Mouse (Mus musculus): ENCODE data around the gene Unc13d.
"Not testable (repeated sequence)": the region's sequence is repeated elsewhere in the genome, so short reads cannot be mapped to it uniquely, and the experiment has no call there.

Unc13d gene

GRCm38 (mm10) chr11:116022256-116022780 is 55.4 kb downstream of the Unc13d start:
- DNase-seq (ENCODE audit: low read depth, low spot score): no peak

- DNase-seq (ENCODE audit: low read depth, low spot score): no peak
These were observed 56.2 kb downstream of the Unc13d start for GRCm38 (mm10) chr11:116021328-116022220.

GRCm38 (mm10) chr11:116020519-116020922 is 57.2 kb downstream of the Unc13d start:
- no peak for DNase-seq (ENCODE audit: low read depth, low spot score)

GRCm38 (mm10) chr11:116019976-116020411 is 57.8 kb downstream of the Unc13d start:
- no peak for DNase-seq (ENCODE audit: low read depth, low spot score)

GRCm38 (mm10) chr11:116019360-116019791 is 58.4 kb downstream of the Unc13d start:
- no peak for DNase-seq (ENCODE audit: low read depth, low spot score)

- DNase-seq (ENCODE audit: low read depth, low spot score): not testable (repeated sequence)
These were observed 58.9 kb downstream of the Unc13d start for GRCm38 (mm10) chr11:116018867-116019266.

- DNase-seq (ENCODE audit: low read depth, low spot score): no peak
These were observed 59.7 kb downstream of the Unc13d start for GRCm38 (mm10) chr11:116018106-116018505.

- no peak for DNase-seq (ENCODE audit: low read depth, low spot score)
These were observed 62.9 kb downstream of the Unc13d start for GRCm38 (mm10) chr11:116014821-116015220.

GRCm38 (mm10) chr11:116012262-116012947 is 65.4 kb downstream of the Unc13d start, which contains the start of gene Galk1:
Gene Galk1 (minus strand): TSS chr11:116012719.
- DNase-seq (ENCODE audit: low read depth, low spot score): peak; percentile 56
